Mouse (Mus musculus) neural tube, embryonic 13.5 days (tissue): ENCODE data around the gene Cyp4f40. TPM values are rescaled to one million over a fixed set of nuclear protein-coding genes. Genes with fewer than 3 reads are reported as not detected.
"Not testable (repeated sequence)": the region's sequence is repeated elsewhere in the genome, so short reads cannot be mapped to it uniquely, and the experiment has no call there.

Source experiments
- ATAC-seq: fragments of 200-750 bp; cut with Nextera tagmentation; 2 replicates; pipeline ENCODE4 v1.8.0; 2017; ENCODE audit warnings: low read depth, mild to moderate bottlenecking, moderate TSS enrichment, moderate library complexity
- H3K27ac ChIP-seq: fragments of 300-500 bp; sonication (generic); replicated peaks from 2 replicates; pipeline ENCODE4 v1.5.1; 2015; ENCODE audit warnings: moderate library complexity, mild to moderate bottlenecking, inconsistent platforms
- H3K27me3 ChIP-seq: fragments of 300-500 bp; sonication (generic); 2 replicates; pipeline ENCODE4 v1.6.1; 2015; ENCODE audit warnings: mild to moderate bottlenecking, inconsistent platforms
- H3K36me3 ChIP-seq: fragments of 300-500 bp; sonication (generic); 2 replicates; pipeline ENCODE4 v1.6.1; 2015; ENCODE audit warnings: mild to moderate bottlenecking, inconsistent platforms
- H3K4me1 ChIP-seq: fragments of 300-500 bp; sonication (generic); replicated peaks from 2 replicates; pipeline ENCODE4 v1.6.1; 2015; ENCODE audit warnings: inconsistent platforms
- H3K4me2 ChIP-seq: fragments of 300-500 bp; sonication (generic); 2 replicates; pipeline ENCODE4 v1.6.1; 2015; ENCODE audit warnings: inconsistent platforms, mild to moderate bottlenecking, moderate library complexity
- H3K4me3 ChIP-seq: fragments of 300-500 bp; sonication (generic); 2 replicates; pipeline ENCODE4 v1.5.1; 2015; ENCODE audit warnings: mild to moderate bottlenecking, inconsistent platforms
- H3K9ac ChIP-seq: fragments of 300-500 bp; sonication (generic); 2 replicates; pipeline ENCODE4 v1.6.1; 2015; ENCODE audit warnings: moderate library complexity, mild to moderate bottlenecking, inconsistent platforms
- H3K9me3 ChIP-seq: fragments of 300-500 bp; sonication (generic); 2 replicates; pipeline ENCODE4 v1.6.1; 2016; ENCODE audit warnings: inconsistent platforms
- WGBS: fragments of 180-500 bp; shearing (Covaris S2); methylation state at CpG from one replicate; pipeline ENCODE4 v1.1.7; 2015; 5-methylcytosine and 5-hydroxymethylcytosine counted together
- polyA plus RNA-seq: library from polyadenylated mRNA; unstranded; fragments of >200 nt; fragmentation: Nextera tagmentation; extraction: Ambion mirVana; gene quantifications from 2 replicates; pipeline ENCODE4 v1.2.1, GENCODE M21; 2015

Gene Cyp4f40
- polyA plus RNA-seq, 1 experiment from 2014 or later = not detected

GRCm38 (mm10) chr17:32722771-32723170, 64.1 kb downstream of the Cyp4f40 start:
- no peak for ATAC-seq
- 81% methylated on average over 7 of the region's 7 CpGs for WGBS

GRCm38 (mm10) chr17:32726360-32726759, 67.7 kb downstream of the Cyp4f40 start:
- not testable (repeated sequence) for H3K4me1 ChIP-seq, H3K4me2 ChIP-seq, H3K9ac ChIP-seq, ATAC-seq, H3K27me3 ChIP-seq, H3K27ac ChIP-seq, H3K4me3 ChIP-seq, H3K9me3 ChIP-seq, H3K36me3 ChIP-seq

More at GRCm38 (mm10) chr17:32722771-32723170, 64.1 kb downstream of the Cyp4f40 start:
- no peak overlapping the region for H3K27ac ChIP-seq
- no peaks in the 10 kb centered on the region for H3K4me1 ChIP-seq
- no peak overlapping the region for H3K4me3 ChIP-seq
- peaks cover 7% of the 10 kb centered on the region; the same call in 1 of the 2 replicates for H3K9me3 ChIP-seq
- H3K9ac ChIP-seq = no peak overlapping the region
- no peaks in the 10 kb centered on the region for H3K27me3 ChIP-seq
- H3K36me3 ChIP-seq = no peaks in the 10 kb centered on the region
- H3K4me2 ChIP-seq = no peak overlapping the region

Other genes starting within 250 kb of the Cyp4f40 start
- gene Pglyrp2, start 234.7 kb upstream of the Cyp4f40 start, polyA plus RNA-seq = not detected in 2 replicates
- gene Cyp4f39, start 206.2 kb upstream of the Cyp4f40 start, polyA plus RNA-seq = 0.45 and 0.55 TPM in 2 replicates
- gene Cyp4f17, start 152.8 kb upstream of the Cyp4f40 start, polyA plus RNA-seq = 11.5 and 12.1 TPM in 2 replicates
- 25.2 and 28.4 TPM in 2 replicates for gene Cyp4f16, start 122.3 kb upstream of the Cyp4f40 start, polyA plus RNA-seq
- gene Cyp4f37, start 37.6 kb upstream of the Cyp4f40 start, polyA plus RNA-seq = 0.53 TPM in 1 of 2 replicates, not detected in the other
- gene Cyp4f15, start 26.7 kb downstream of the Cyp4f40 start, polyA plus RNA-seq = 1.0 and 1.6 TPM in 2 replicates
- gene Zfp871, start 129.4 kb downstream of the Cyp4f40 start, polyA plus RNA-seq = 24.3 and 28.1 TPM in 2 replicates
- gene Zfp811, start 151.0 kb downstream of the Cyp4f40 start, polyA plus RNA-seq = 48.7 and 55.0 TPM in 2 replicates
- gene Zfp799, start 171.4 kb downstream of the Cyp4f40 start, polyA plus RNA-seq = 18.4 and 18.8 TPM in 2 replicates
- gene Zfp870, start 232.7 kb downstream of the Cyp4f40 start, polyA plus RNA-seq = 6.1 and 7.2 TPM in 2 replicates